Mouse (Mus musculus): ENCODE data around the gene Peli2. TPM values are rescaled to one million over a fixed set of nuclear protein-coding genes. Genes with fewer than 3 reads are reported as not detected.

Gene Peli2
- polyA plus RNA-seq, 1 experiment = 8.8 TPM

GRCm38 (mm10) chr14:48150903-48151302 lies 30.3 kb downstream of the Peli2 start:
- Histone ChIP-seq H3K4me1 (ENCODE audit: control insufficient read depth, insufficient read depth, low read length) (no peaks in the 10 kb centered on the region; the same call in 1 of the 2 replicates), H3K27ac (ENCODE audit: control insufficient read depth, insufficient read depth, low read depth, low read length, poor library complexity) (no peak overlapping the region), H3K4me3 (replicated peaks; ENCODE audit: control insufficient read depth, low read depth, low read length) (no peak overlapping the region)
- TF ChIP-seq POLR2A (IDR thresholded peaks at IDR 0.05; ENCODE audit: borderline replicate concordance, control insufficient read depth, low read depth, low read length) = no peak
- WGBS = 72% methylated on average over 1 of the region's 1 CpGs

- TF ChIP-seq CTCF (IDR thresholded peaks at IDR 0.05; ENCODE audit: control insufficient read depth, insufficient read depth, low read length) (no peak), POLR2A (IDR thresholded peaks at IDR 0.05; ENCODE audit: borderline replicate concordance, control insufficient read depth, low read depth, low read length) (no peak)
Observed at GRCm38 (mm10) chr14:48151554-48151953, 30.9 kb downstream of the Peli2 start.

GRCm38 (mm10) chr14:48153064-48153463 lies 32.4 kb downstream of the Peli2 start:
- H3K4me1 ChIP-seq (ENCODE audit: control insufficient read depth, insufficient read depth, low read length) = no peaks in the 10 kb centered on the region; the same call in 1 of the 2 replicates
- TF ChIP-seq CTCF (IDR thresholded peaks at IDR 0.05; ENCODE audit: control insufficient read depth, insufficient read depth, low read length) (no peak), POLR2A (IDR thresholded peaks at IDR 0.05; ENCODE audit: borderline replicate concordance, control insufficient read depth, low read depth, low read length) (no peak)
- no peak overlapping the region for H3K27ac ChIP-seq (ENCODE audit: control insufficient read depth, insufficient read depth, low read depth, low read length, poor library complexity)
- H3K4me3 ChIP-seq (replicated peaks; ENCODE audit: control insufficient read depth, low read depth, low read length) = no peak overlapping the region
- 67% methylated on average over 2 of the region's 2 CpGs for WGBS

More at GRCm38 (mm10) chr14:48151554-48151953, 30.9 kb downstream of the Peli2 start:
- Histone ChIP-seq H3K4me1 (ENCODE audit: control insufficient read depth, insufficient read depth, low read length) (no peaks in the 10 kb centered on the region; the same call in 1 of the 2 replicates), H3K27ac (ENCODE audit: control insufficient read depth, insufficient read depth, low read depth, low read length, poor library complexity) (no peak overlapping the region), H3K4me3 (replicated peaks; ENCODE audit: control insufficient read depth, low read depth, low read length) (no peak overlapping the region)
- 73% methylated on average over 2 of the region's 2 CpGs for WGBS

DNA sequence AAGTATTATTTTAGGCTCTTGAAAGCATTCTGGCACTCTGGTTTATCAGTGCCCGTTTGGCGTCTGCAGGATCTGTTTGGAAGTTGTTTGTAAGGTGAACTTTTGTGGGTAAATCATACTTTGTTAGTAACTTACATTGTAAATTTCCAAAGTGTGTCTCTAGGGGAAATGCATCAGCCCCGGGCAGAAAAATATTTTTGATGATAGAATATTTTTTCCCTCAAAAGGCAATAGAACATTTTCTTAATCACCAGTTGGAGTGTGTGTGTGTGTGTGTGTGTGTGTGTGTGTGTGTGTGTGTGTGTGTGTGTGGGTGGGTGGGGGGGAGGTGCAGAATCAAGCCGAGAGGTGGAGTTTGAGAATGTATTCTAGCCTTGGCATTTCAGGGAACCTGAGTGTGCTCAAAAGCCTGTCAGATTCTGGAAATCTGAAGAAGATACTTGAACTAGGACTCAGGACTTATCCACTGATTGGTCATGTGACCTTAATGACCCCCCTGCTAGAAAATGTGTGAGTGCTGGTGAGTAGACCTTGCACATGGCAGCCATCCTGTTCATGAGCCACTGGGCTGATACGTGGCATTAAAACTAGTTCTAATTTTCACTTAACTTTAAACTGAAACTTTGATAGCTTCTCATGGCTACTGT lies 33.4 kb downstream of the Peli2 start:
- no peaks in the 10 kb centered on the region for H3K4me1 ChIP-seq (ENCODE audit: control insufficient read depth, insufficient read depth, low read length)
- TF ChIP-seq CTCF (IDR thresholded peaks at IDR 0.05; ENCODE audit: control insufficient read depth, insufficient read depth, low read length) = no peak
- TF ChIP-seq POLR2A (IDR thresholded peaks at IDR 0.05; ENCODE audit: borderline replicate concordance, control insufficient read depth, low read depth, low read length) = no peak
- 80% methylated on average over 5 of the region's 5 CpGs for WGBS
- H3K27ac ChIP-seq (ENCODE audit: control insufficient read depth, insufficient read depth, low read depth, low read length, poor library complexity) = no peak overlapping the region
- no peak overlapping the region for H3K4me3 ChIP-seq (replicated peaks; ENCODE audit: control insufficient read depth, low read depth, low read length)

DNA sequence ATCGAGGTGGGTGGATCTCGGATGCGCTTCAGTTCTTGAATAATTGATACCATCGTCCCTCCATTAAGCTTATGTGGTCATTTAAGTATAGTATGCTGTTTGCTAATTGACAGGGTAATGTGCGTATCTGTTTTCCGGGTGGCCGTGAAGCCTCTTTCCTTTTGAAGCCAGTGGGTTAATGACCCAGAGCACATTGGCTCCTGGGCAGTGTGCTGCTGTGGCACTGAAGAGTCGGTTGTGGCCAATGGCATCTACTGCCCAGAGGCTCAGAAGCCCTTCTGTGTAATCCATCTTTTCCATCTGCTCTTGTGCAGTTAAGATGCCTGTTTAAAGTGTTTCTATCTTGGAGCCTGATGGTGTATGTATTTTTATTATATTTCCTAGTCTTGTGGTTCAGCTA lies 34.0 kb downstream of the Peli2 start:
- 84% methylated on average over 8 of the region's 8 CpGs for WGBS
- no peak overlapping the region for H3K27ac ChIP-seq (ENCODE audit: control insufficient read depth, insufficient read depth, low read depth, low read length, poor library complexity)
- TF ChIP-seq POLR2A (IDR thresholded peaks at IDR 0.05; ENCODE audit: borderline replicate concordance, control insufficient read depth, low read depth, low read length) = no peak
- TF ChIP-seq CTCF (IDR thresholded peaks at IDR 0.05; ENCODE audit: control insufficient read depth, insufficient read depth, low read length) = no peak
- H3K4me3 ChIP-seq (replicated peaks; ENCODE audit: control insufficient read depth, low read depth, low read length) = no peak overlapping the region
- H3K4me1 ChIP-seq (ENCODE audit: control insufficient read depth, insufficient read depth, low read length) = no peaks in the 10 kb centered on the region

DNA sequence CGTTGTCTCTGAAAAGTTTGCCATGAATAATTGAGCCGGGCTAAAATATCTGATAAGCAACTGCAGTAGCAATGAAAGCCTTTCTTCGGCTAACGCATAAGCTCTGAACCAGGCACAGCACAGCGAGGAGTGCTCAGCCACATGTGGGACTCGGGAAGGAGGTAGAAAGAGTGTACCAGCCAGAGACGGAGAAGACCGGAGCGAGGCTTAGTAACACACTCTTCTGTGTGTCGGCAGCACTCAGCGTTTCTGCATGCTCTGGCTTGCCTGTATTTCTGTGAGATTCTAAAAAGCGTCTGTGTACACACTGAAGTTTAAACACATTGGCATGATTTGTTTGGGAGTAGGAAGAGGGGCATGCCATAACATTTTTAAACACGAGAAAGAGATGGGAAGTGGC lies 34.5 kb downstream of the Peli2 start:
- Histone ChIP-seq H3K27ac (ENCODE audit: control insufficient read depth, insufficient read depth, low read depth, low read length, poor library complexity) (no peak overlapping the region), H3K4me3 (replicated peaks; ENCODE audit: control insufficient read depth, low read depth, low read length) (no peak overlapping the region), H3K4me1 (ENCODE audit: control insufficient read depth, insufficient read depth, low read length) (no peaks in the 10 kb centered on the region)
- WGBS = 75% methylated on average over 13 of the region's 13 CpGs
- no peak for TF ChIP-seq CTCF (IDR thresholded peaks at IDR 0.05; ENCODE audit: control insufficient read depth, insufficient read depth, low read length)
- TF ChIP-seq POLR2A (IDR thresholded peaks at IDR 0.05; ENCODE audit: borderline replicate concordance, control insufficient read depth, low read depth, low read length) = no peak

DNA sequence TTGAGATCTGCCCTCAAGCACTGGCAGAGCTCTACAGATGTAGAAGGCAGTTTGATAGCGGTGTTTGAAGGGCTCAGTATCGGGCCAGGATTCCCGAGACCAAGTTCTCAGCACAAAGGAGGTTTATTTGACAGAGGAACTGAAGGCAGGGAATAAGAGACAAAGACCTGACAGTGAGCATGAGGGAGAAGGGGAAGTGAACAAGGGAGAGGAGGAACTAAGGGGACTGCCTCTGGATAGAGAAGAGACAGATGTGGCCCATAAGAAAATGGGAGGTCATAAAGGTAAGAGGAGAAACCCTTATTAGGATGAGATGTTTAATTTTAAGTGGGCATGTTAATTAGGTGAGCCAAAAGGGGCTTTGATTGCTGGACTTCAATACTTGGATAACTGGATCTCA lies 36.5 kb downstream of the Peli2 start:
- Histone ChIP-seq H3K27ac (ENCODE audit: control insufficient read depth, insufficient read depth, low read depth, low read length, poor library complexity) (no peak overlapping the region), H3K4me1 (ENCODE audit: control insufficient read depth, insufficient read depth, low read length) (no peaks in the 10 kb centered on the region), H3K4me3 (replicated peaks; ENCODE audit: control insufficient read depth, low read depth, low read length) (no peak overlapping the region)
- WGBS = 75% methylated on average over 3 of the region's 3 CpGs
- TF ChIP-seq POLR2A (IDR thresholded peaks at IDR 0.05; ENCODE audit: borderline replicate concordance, control insufficient read depth, low read depth, low read length) = no peak
- TF ChIP-seq CTCF (IDR thresholded peaks at IDR 0.05; ENCODE audit: control insufficient read depth, insufficient read depth, low read length) = no peak

DNA sequence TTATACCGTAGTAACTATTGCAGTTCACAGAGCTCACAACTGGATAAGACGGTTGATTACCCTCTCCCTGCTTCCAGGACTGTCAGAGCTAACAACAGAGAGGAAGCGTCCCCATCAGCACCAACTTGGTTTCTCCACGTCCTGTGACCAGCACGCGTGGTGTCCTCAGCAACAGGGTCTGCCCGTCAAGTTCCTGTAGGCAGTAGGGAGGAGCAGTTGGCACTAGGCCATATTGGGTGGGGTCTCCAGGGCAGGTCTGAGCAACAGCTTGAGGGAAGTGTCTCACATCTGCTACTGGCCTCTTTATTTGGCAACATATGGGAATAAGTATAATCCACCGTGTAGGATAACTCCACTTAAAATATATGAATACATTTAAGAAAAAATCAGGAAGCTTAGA lies 37.2 kb downstream of the Peli2 start:
- Histone ChIP-seq H3K4me3 (replicated peaks; ENCODE audit: control insufficient read depth, low read depth, low read length) (no peak overlapping the region), H3K27ac (ENCODE audit: control insufficient read depth, insufficient read depth, low read depth, low read length, poor library complexity) (no peak overlapping the region), H3K4me1 (ENCODE audit: control insufficient read depth, insufficient read depth, low read length) (no peaks in the 10 kb centered on the region)
- 59% methylated on average over 8 of the region's 8 CpGs for WGBS
- TF ChIP-seq POLR2A (IDR thresholded peaks at IDR 0.05; ENCODE audit: borderline replicate concordance, control insufficient read depth, low read depth, low read length) = no peak
- no peak for TF ChIP-seq CTCF (IDR thresholded peaks at IDR 0.05; ENCODE audit: control insufficient read depth, insufficient read depth, low read length)

GRCm38 (mm10) chr14:48159401-48159800 lies 38.8 kb downstream of the Peli2 start:
- TF ChIP-seq CTCF (IDR thresholded peaks at IDR 0.05; ENCODE audit: control insufficient read depth, insufficient read depth, low read length) = no peak
- TF ChIP-seq POLR2A (IDR thresholded peaks at IDR 0.05; ENCODE audit: borderline replicate concordance, control insufficient read depth, low read depth, low read length) = no peak
- 84% methylated on average over 3 of the region's 3 CpGs for WGBS
- no peaks in the 10 kb centered on the region for H3K4me1 ChIP-seq (ENCODE audit: control insufficient read depth, insufficient read depth, low read length)
- H3K4me3 ChIP-seq (replicated peaks; ENCODE audit: control insufficient read depth, low read depth, low read length) = no peak overlapping the region
- H3K27ac ChIP-seq (ENCODE audit: control insufficient read depth, insufficient read depth, low read depth, low read length, poor library complexity) = no peak overlapping the region

Measured in bone marrow, adult 2 months (tissue).